Mouse (Mus musculus) kidney, embryonic 16.5 days (tissue): Measurements from ENCODE around the gene Gkn3. TPM values are rescaled to one million over a fixed set of nuclear protein-coding genes. Genes with fewer than 3 reads are reported as not detected.

Source experiments
- ATAC-seq: fragments of 200-750 bp; cut with Nextera tagmentation; 2 replicates; pipeline ENCODE4 v1.8.0; 2017; ENCODE audit warnings: moderate TSS enrichment; ENCODE audit not compliant: low FRiP score, low TSS enrichment
- H3K27ac ChIP-seq: fragments of 300-500 bp; sonication (generic); 2 replicates; pipeline ENCODE4 v1.5.1; 2014; ENCODE audit warnings: low read length
- H3K27me3 ChIP-seq: fragments of 300-500 bp; sonication (generic); 2 replicates; pipeline ENCODE4 v1.6.1; 2014; ENCODE audit warnings: low read length, control low read depth, mixed read lengths; ENCODE audit not compliant: insufficient read depth
- H3K36me3 ChIP-seq: fragments of 300-500 bp; sonication (generic); 2 replicates; pipeline ENCODE4 v1.6.1; 2014; ENCODE audit warnings: low read length, control low read depth, mixed read lengths; ENCODE audit not compliant: insufficient read depth
- H3K4me1 ChIP-seq: fragments of 300-500 bp; sonication (generic); 2 replicates; pipeline ENCODE4 v1.6.1; 2014; ENCODE audit warnings: low read length, control low read depth, mixed read lengths; ENCODE audit not compliant: insufficient read depth
- H3K4me2 ChIP-seq: fragments of 300-500 bp; sonication (generic); replicated peaks from 2 replicates; pipeline ENCODE4 v1.6.1; 2014; ENCODE audit warnings: low read depth, low read length
- H3K4me3 ChIP-seq: fragments of 300-500 bp; sonication (generic); 2 replicates; pipeline ENCODE4 v1.5.1; 2014; ENCODE audit warnings: mild to moderate bottlenecking, low read length
- H3K9ac ChIP-seq: fragments of 300-500 bp; sonication (generic); replicated peaks from 2 replicates; pipeline ENCODE4 v1.6.1; 2014; ENCODE audit warnings: low read length
- H3K9me3 ChIP-seq: fragments of 300-500 bp; sonication (generic); 2 replicates; pipeline ENCODE4 v1.6.1; 2016; ENCODE audit warnings: low read length, control low read depth
- WGBS: fragments of 180-500 bp; shearing (Covaris S2); extraction: QIAGEN DNeasy Blood & Tissue Kit; methylation state at CpG from one replicate; pipeline ENCODE4 v1.1.7; 2014; 5-methylcytosine and 5-hydroxymethylcytosine counted together
- polyA plus RNA-seq: library from polyadenylated mRNA; unstranded; fragments of >200 nt; fragmentation: Nextera tagmentation; extraction: Ambion mirVana; gene quantifications from 2 replicates; pipeline ENCODE4 v1.2.1, GENCODE M21; 2015

The Gkn3 gene
- 0.35 and 0.56 TPM in 2 replicates for polyA plus RNA-seq

GRCm38 (mm10) chr6:87388877-87389276 lies at the start of gene Gkn3:
Gene Gkn3, minus strand, starts transcription at chr6:87388935.
- H3K9ac ChIP-seq, result no peak within 1 kb of the TSS
- WGBS, result 39% methylated on average over 7 of the region's 7 CpGs
- H3K4me1 ChIP-seq, result peaks cover 14% of the 10 kb centered on the region; the same call in 1 of the 2 replicates
- ATAC-seq, result no peak
- H3K9me3 ChIP-seq, result no peaks in the 10 kb centered on the region
- H3K36me3 ChIP-seq, result no peaks in the 10 kb centered on the region
- no peak within 1 kb of the TSS for H3K27ac ChIP-seq
- no peak within 1 kb of the TSS for H3K4me3 ChIP-seq
- peaks cover 9% of the 10 kb centered on the region for H3K27me3 ChIP-seq
- H3K4me2 ChIP-seq, result no peak within 1 kb of the TSS

- Histone ChIP-seq H3K4me3 (no peak overlapping the region), H3K9ac (no peak overlapping the region), H3K4me1 (no peaks in the 10 kb centered on the region), H3K9me3 (no peaks in the 10 kb centered on the region), H3K4me2 (no peak overlapping the region), H3K36me3 (no peaks in the 10 kb centered on the region), H3K27me3 (no peaks in the 10 kb centered on the region), H3K27ac (no peak overlapping the region)
- WGBS, result 86% methylated on average over 8 of the region's 8 CpGs
- no peak for ATAC-seq
Measured at GRCm38 (mm10) chr6:87436745-87437144, 48.0 kb upstream of the Gkn3 start.

- Histone ChIP-seq H3K27me3 (no peaks in the 10 kb centered on the region), H3K9me3 (no peaks in the 10 kb centered on the region), H3K4me2 (no peak overlapping the region), H3K36me3 (no peaks in the 10 kb centered on the region), H3K27ac (no peak overlapping the region), H3K9ac (no peak overlapping the region), H3K4me3 (no peak overlapping the region), H3K4me1 (no peaks in the 10 kb centered on the region)
- WGBS, result 85% methylated on average over 3 of the region's 3 CpGs
- ATAC-seq, result no peak
Measured at GRCm38 (mm10) chr6:87435791-87436190, 47.1 kb upstream of the Gkn3 start.

GRCm38 (mm10) chr6:87428487-87429044 lies 39.8 kb upstream of the Gkn3 start, which contains the start of gene Bmp10:
Gene Bmp10, plus strand, starts transcription at chr6:87428994.
- WGBS, result 60% methylated on average over 7 of the region's 7 CpGs
- no peak within 1 kb of the TSS for H3K4me2 ChIP-seq
- no peak within 1 kb of the TSS for H3K9ac ChIP-seq
- no peaks in the 10 kb centered on the region for H3K9me3 ChIP-seq
- no peaks in the 10 kb centered on the region for H3K4me1 ChIP-seq
- no peak within 1 kb of the TSS for H3K4me3 ChIP-seq
- H3K27ac ChIP-seq, result no peak within 1 kb of the TSS
- no peaks in the 10 kb centered on the region for H3K27me3 ChIP-seq
- no peak for ATAC-seq
- H3K36me3 ChIP-seq, result no peaks in the 10 kb centered on the region

- ATAC-seq, result no peak
- no peaks in the 10 kb centered on the region for H3K9me3 ChIP-seq
- 87% methylated on average over 8 of the region's 8 CpGs for WGBS
Measured at GRCm38 (mm10) chr6:87427616-87428015, 38.9 kb upstream of the Gkn3 start.

GRCm38 (mm10) chr6:87426954-87427353 lies 38.2 kb upstream of the Gkn3 start:
- no peak overlapping the region for H3K9ac ChIP-seq
- H3K4me1 ChIP-seq, result no peaks in the 10 kb centered on the region
- H3K4me2 ChIP-seq, result no peak overlapping the region
- WGBS, result 67% methylated on average over 5 of the region's 5 CpGs
- H3K4me3 ChIP-seq, result no peak overlapping the region
- H3K9me3 ChIP-seq, result no peaks in the 10 kb centered on the region
- H3K36me3 ChIP-seq, result no peaks in the 10 kb centered on the region
- H3K27ac ChIP-seq, result no peak overlapping the region
- ATAC-seq, result no peak
- H3K27me3 ChIP-seq, result no peaks in the 10 kb centered on the region

More at GRCm38 (mm10) chr6:87427616-87428015, 38.9 kb upstream of the Gkn3 start:
- Histone ChIP-seq H3K36me3 (no peaks in the 10 kb centered on the region), H3K4me3 (no peak overlapping the region), H3K27ac (no peak overlapping the region), H3K9ac (no peak overlapping the region), H3K4me2 (no peak overlapping the region), H3K4me1 (no peaks in the 10 kb centered on the region), H3K27me3 (no peaks in the 10 kb centered on the region)

GRCm38 (mm10) chr6:87424037-87424816 lies 35.5 kb upstream of the Gkn3 start:
- no peak for ATAC-seq
- no peaks in the 10 kb centered on the region for H3K36me3 ChIP-seq
- H3K4me3 ChIP-seq, result no peak overlapping the region
- H3K4me1 ChIP-seq, result no peaks in the 10 kb centered on the region
- no peak overlapping the region; the same call in 1 of the 2 replicates for H3K9ac ChIP-seq
- no peaks in the 10 kb centered on the region for H3K27me3 ChIP-seq
- H3K27ac ChIP-seq, result no peak overlapping the region
- no peaks in the 10 kb centered on the region for H3K9me3 ChIP-seq
- 0 out of 2 replicates have a peak overlapping the region, but pooled peaks have one; percentile 18 for H3K4me2 ChIP-seq
- WGBS, result 58% methylated on average over 19 of the region's 19 CpGs

- Histone ChIP-seq H3K36me3 (no peaks in the 10 kb centered on the region), H3K4me2 (no peak overlapping the region), H3K9me3 (no peaks in the 10 kb centered on the region), H3K9ac (no peak overlapping the region), H3K27ac (no peak overlapping the region), H3K27me3 (no peaks in the 10 kb centered on the region), H3K4me1 (no peaks in the 10 kb centered on the region), H3K4me3 (no peak overlapping the region)
- ATAC-seq, result no peak
- WGBS, result 65% methylated on average over 7 of the region's 7 CpGs
Measured at GRCm38 (mm10) chr6:87422304-87422703, 33.6 kb upstream of the Gkn3 start.

- no peak overlapping the region for H3K9ac ChIP-seq
- H3K27ac ChIP-seq, result no peak overlapping the region
- H3K4me1 ChIP-seq, result no peaks in the 10 kb centered on the region
- no peak overlapping the region for H3K4me3 ChIP-seq
- ATAC-seq, result no peak
- H3K27me3 ChIP-seq, result no peaks in the 10 kb centered on the region
- WGBS, result 29% methylated on average over 3 of the region's 3 CpGs
- no peaks in the 10 kb centered on the region for H3K36me3 ChIP-seq
- no peaks in the 10 kb centered on the region for H3K9me3 ChIP-seq
- no peak overlapping the region for H3K4me2 ChIP-seq
Measured at GRCm38 (mm10) chr6:87412011-87412410, 23.3 kb upstream of the Gkn3 start.

GRCm38 (mm10) chr6:87401456-87401855 lies 12.7 kb upstream of the Gkn3 start:
- Histone ChIP-seq H3K4me3 (no peak overlapping the region), H3K36me3 (no peaks in the 10 kb centered on the region), H3K27ac (no peak overlapping the region), H3K9ac (no peak overlapping the region), H3K27me3 (no peaks in the 10 kb centered on the region), H3K4me2 (no peak overlapping the region), H3K4me1 (no peaks in the 10 kb centered on the region), H3K9me3 (no peaks in the 10 kb centered on the region)
- WGBS, result 66% methylated on average over 6 of the region's 6 CpGs
- no peak for ATAC-seq
